Mouse (Mus musculus): ENCODE data around the gene Zbtb14. TPM values are rescaled to one million over a fixed set of nuclear protein-coding genes. Genes with fewer than 3 reads are reported as not detected.

Gene Zbtb14
- polyA plus RNA-seq, 1 experiment: 12.7 TPM

DNA sequence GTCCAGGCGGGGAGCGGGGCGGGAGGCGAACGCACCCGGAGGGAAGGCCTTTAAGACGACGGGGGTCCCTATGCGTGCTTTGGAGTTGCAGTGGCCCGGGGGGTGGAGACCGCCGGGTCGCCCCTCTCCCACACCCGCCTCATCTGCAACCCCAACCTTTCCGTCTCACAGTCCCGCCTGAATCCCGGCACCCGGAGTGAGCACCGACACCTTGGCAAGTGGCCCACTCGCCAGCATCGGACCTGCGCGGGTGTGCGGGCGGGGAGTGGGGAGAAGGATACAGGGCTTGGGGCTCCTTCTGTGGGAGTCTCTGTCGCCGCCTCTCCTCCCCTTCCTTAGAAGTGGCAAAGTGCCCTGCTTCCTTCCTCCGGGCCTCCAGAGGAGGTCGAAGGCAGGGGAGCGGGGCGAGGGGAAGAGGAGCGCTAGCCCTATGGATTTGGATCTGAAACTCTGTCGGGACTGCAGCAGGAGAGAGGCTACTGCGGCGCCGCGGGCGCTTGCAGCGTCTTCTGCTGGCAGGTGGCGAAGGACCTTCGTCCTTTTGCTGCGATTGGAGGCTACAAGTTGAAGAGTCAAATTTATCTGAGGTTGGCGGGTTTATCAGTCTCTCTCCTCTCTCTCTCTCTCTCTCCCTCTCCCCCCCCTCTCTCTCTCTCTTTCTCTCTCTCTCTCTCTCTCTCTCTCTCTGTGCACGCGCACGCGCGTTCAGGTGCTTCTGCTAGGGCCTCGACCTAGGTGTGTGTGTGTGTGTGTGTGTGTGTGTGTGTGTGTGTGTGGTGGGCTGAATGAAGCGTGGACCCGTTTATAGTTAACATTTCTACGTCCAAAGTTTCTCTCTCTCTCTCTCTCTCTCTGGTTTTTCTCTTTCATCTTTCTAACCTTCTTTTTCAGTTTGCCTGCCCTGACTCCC, 57.0 kb downstream of the Zbtb14 start:
- Histone ChIP-seq H3K27ac (ENCODE audit: insufficient read depth, low read depth, low read length) (no peak overlapping the region), H3K4me3 (ENCODE audit: insufficient read depth, low read length) (peak overlapping the region; percentile 55; the same call in 1 of the 2 replicates), H3K4me1 (ENCODE audit: control insufficient read depth, insufficient read depth, low read length) (no peaks in the 10 kb centered on the region)
- TF ChIP-seq POLR2A (IDR thresholded peaks at IDR 0.05; ENCODE audit: borderline replicate concordance, low read depth, low read length): no peak
- no peak for TF ChIP-seq CTCF (IDR thresholded peaks at IDR 0.05; ENCODE audit: low read depth, low read length)

Other genes starting within 250 kb of the Zbtb14 start
- gene Akain1, start 56.3 kb downstream of the Zbtb14 start, polyA plus RNA-seq (2012; ENCODE audit: insufficient read depth, insufficient read length, missing spikeins): not detected in 2 replicates